Mouse (Mus musculus): ENCODE results near the gene Cic. TPM values are rescaled to one million over a fixed set of nuclear protein-coding genes. Genes with fewer than 3 reads are reported as not detected.

Gene Cic
- polyA plus RNA-seq, 1 experiment from 2014 or later, result 44.2 TPM

GRCm38 (mm10) chr7:25233061-25233460 is 34.4 kb upstream of the Cic start:
- ATAC-seq, result no peak
- 92% methylated on average over 2 of the region's 2 CpGs for WGBS

GRCm38 (mm10) chr7:25235526-25235925 is 32.0 kb upstream of the Cic start:
- ATAC-seq, result no peak
- no peak overlapping the region; the same call in 1 of the 2 replicates for H3K4me3 ChIP-seq (replicated peaks)
- no peaks in the 10 kb centered on the region for H3K27me3 ChIP-seq
- H3K36me3 ChIP-seq, result peaks cover 47% of the 10 kb centered on the region
- no peaks in the 10 kb centered on the region for H3K9me3 ChIP-seq
- no peak overlapping the region for H3K27ac ChIP-seq
- 0 out of 2 replicates have a peak overlapping the region, but pooled peaks have one; percentile 80 for H3K4me2 ChIP-seq (replicated peaks)
- H3K4me1 ChIP-seq (replicated peaks), result peaks cover 41% of the 10 kb centered on the region
- H3K9ac ChIP-seq (replicated peaks), result peak overlapping the region; percentile 99
- 92% methylated on average over 5 of the region's 5 CpGs for WGBS

More at GRCm38 (mm10) chr7:25233061-25233460, 34.4 kb upstream of the Cic start:
- peaks cover 27% of the 10 kb centered on the region for H3K4me1 ChIP-seq (replicated peaks)
- no peaks in the 10 kb centered on the region for H3K27me3 ChIP-seq
- H3K9ac ChIP-seq (replicated peaks), result 0 out of 2 replicates have a peak overlapping the region, but pooled peaks have one; percentile 25
- H3K36me3 ChIP-seq, result peaks cover 71% of the 10 kb centered on the region
- no peak overlapping the region for H3K4me2 ChIP-seq (replicated peaks)
- no peak overlapping the region for H3K4me3 ChIP-seq (replicated peaks)
- H3K9me3 ChIP-seq, result no peaks in the 10 kb centered on the region
- H3K27ac ChIP-seq, result no peak overlapping the region

- H3K27me3 ChIP-seq, result no peaks in the 10 kb centered on the region
- peak within 1 kb of the TSS; percentile 94 for H3K4me3 ChIP-seq (replicated peaks)
- ATAC-seq, result peak; percentile 87
- under 1% methylated on average over 65 of the region's 76 CpGs for WGBS
- H3K4me2 ChIP-seq (replicated peaks), result peak within 1 kb of the TSS; percentile 80
- peaks cover 41% of the 10 kb centered on the region for H3K4me1 ChIP-seq (replicated peaks)
- peak within 1 kb of the TSS; percentile 99 for H3K9ac ChIP-seq (replicated peaks)
- no peaks in the 10 kb centered on the region for H3K9me3 ChIP-seq
- peak within 1 kb of the TSS; percentile 85 for H3K27ac ChIP-seq
- H3K36me3 ChIP-seq, result peaks cover 28% of the 10 kb centered on the region
Measured at GRCm38 (mm10) chr7:25237249-25238014, 30.1 kb upstream of the Cic start, which contains the start of gene Gsk3a. Gene Gsk3a (minus strand): TSS chr7:25237851.

- peaks cover 41% of the 10 kb centered on the region for H3K4me1 ChIP-seq (replicated peaks)
- peak overlapping the region; percentile 85 for H3K27ac ChIP-seq
- H3K27me3 ChIP-seq, result no peaks in the 10 kb centered on the region
- H3K9me3 ChIP-seq, result no peaks in the 10 kb centered on the region
- WGBS, result under 1% methylated on average over 23 of the region's 23 CpGs
- H3K4me2 ChIP-seq (replicated peaks), result peak overlapping the region; percentile 80
- H3K4me3 ChIP-seq (replicated peaks), result peak overlapping the region; percentile 94
- H3K9ac ChIP-seq (replicated peaks), result no peak overlapping the region
- ATAC-seq, result peak; percentile 95
- H3K36me3 ChIP-seq, result peaks cover 24% of the 10 kb centered on the region
Measured at GRCm38 (mm10) chr7:25238015-25238706, 29.3 kb upstream of the Cic start.

GRCm38 (mm10) chr7:25238829-25239623 is 28.5 kb upstream of the Cic start:
- H3K9ac ChIP-seq (replicated peaks), result 0 out of 2 replicates have a peak overlapping the region, but pooled peaks have one; percentile 1
- peak overlapping the region; percentile 94 for H3K4me3 ChIP-seq (replicated peaks)
- H3K9me3 ChIP-seq, result no peaks in the 10 kb centered on the region
- peak overlapping the region; percentile 80 for H3K4me2 ChIP-seq (replicated peaks)
- peaks cover 41% of the 10 kb centered on the region for H3K4me1 ChIP-seq (replicated peaks)
- peak; percentile 57 for ATAC-seq
- no peaks in the 10 kb centered on the region for H3K27me3 ChIP-seq
- H3K27ac ChIP-seq, result peak overlapping the region; percentile 85
- peaks cover 15% of the 10 kb centered on the region for H3K36me3 ChIP-seq
- WGBS, result 3% methylated on average over 30 of the region's 30 CpGs

GRCm38 (mm10) chr7:25240631-25241030 is 26.9 kb upstream of the Cic start:
- Histone ChIP-seq H3K9me3 (no peaks in the 10 kb centered on the region), H3K4me1 (replicated peaks) (peaks cover 28% of the 10 kb centered on the region), H3K9ac (replicated peaks) (no peak overlapping the region), H3K4me3 (replicated peaks) (no peak overlapping the region), H3K36me3 (0 out of 2 replicates have a peak, but pooled peaks cover 13% of the 10 kb centered on the region), H3K27ac (no peak overlapping the region), H3K4me2 (replicated peaks) (no peak overlapping the region), H3K27me3 (no peaks in the 10 kb centered on the region)
- ATAC-seq, result no peak
- WGBS, result 60% methylated on average over 7 of the region's 7 CpGs

- no peak for ATAC-seq
- H3K27me3 ChIP-seq, result no peaks in the 10 kb centered on the region
- H3K27ac ChIP-seq, result no peak overlapping the region
- H3K4me3 ChIP-seq (replicated peaks), result no peak overlapping the region
- H3K4me2 ChIP-seq (replicated peaks), result no peak overlapping the region
- no peaks in the 10 kb centered on the region for H3K9me3 ChIP-seq
- no peak overlapping the region for H3K9ac ChIP-seq (replicated peaks)
- WGBS, result 33% methylated on average over 2 of the region's 2 CpGs
- H3K4me1 ChIP-seq (replicated peaks), result peaks cover 26% of the 10 kb centered on the region
- H3K36me3 ChIP-seq, result 0 out of 2 replicates have a peak, but pooled peaks cover 11% of the 10 kb centered on the region
Measured at GRCm38 (mm10) chr7:25241062-25241461, 26.4 kb upstream of the Cic start.

GRCm38 (mm10) chr7:25243361-25243760 is 24.1 kb upstream of the Cic start:
- Histone ChIP-seq H3K4me3 (replicated peaks) (no peak overlapping the region), H3K27ac (no peak overlapping the region), H3K27me3 (no peaks in the 10 kb centered on the region), H3K9ac (replicated peaks) (no peak overlapping the region), H3K36me3 (0 out of 2 replicates have a peak, but pooled peaks cover 11% of the 10 kb centered on the region), H3K4me1 (replicated peaks) (peaks cover 40% of the 10 kb centered on the region), H3K9me3 (no peaks in the 10 kb centered on the region), H3K4me2 (replicated peaks) (no peak overlapping the region)
- ATAC-seq, result no peak
- 95% methylated on average over 4 of the region's 4 CpGs for WGBS

- ATAC-seq, result no peak
- 0 out of 2 replicates have a peak, but pooled peaks cover 11% of the 10 kb centered on the region for H3K36me3 ChIP-seq
- no peak overlapping the region for H3K4me3 ChIP-seq (replicated peaks)
- H3K4me1 ChIP-seq (replicated peaks), result peaks cover 38% of the 10 kb centered on the region
- H3K27ac ChIP-seq, result no peak overlapping the region
- no peak overlapping the region for H3K4me2 ChIP-seq (replicated peaks)
- no peaks in the 10 kb centered on the region for H3K9me3 ChIP-seq
- 91% methylated on average over 29 of the region's 30 CpGs for WGBS
- no peak overlapping the region for H3K9ac ChIP-seq (replicated peaks)
- H3K27me3 ChIP-seq, result no peaks in the 10 kb centered on the region
Measured at GRCm38 (mm10) chr7:25244562-25245369, 22.7 kb upstream of the Cic start.

GRCm38 (mm10) chr7:25246079-25246758 is 21.3 kb upstream of the Cic start:
- 77% methylated on average over 20 of the region's 20 CpGs for WGBS
- Histone ChIP-seq H3K4me1 (replicated peaks) (peaks cover 40% of the 10 kb centered on the region), H3K36me3 (0 out of 2 replicates have a peak, but pooled peaks cover 11% of the 10 kb centered on the region), H3K9me3 (no peaks in the 10 kb centered on the region), H3K4me2 (replicated peaks) (peak overlapping the region; percentile 99), H3K4me3 (replicated peaks) (0 out of 2 replicates have a peak overlapping the region, but pooled peaks have one; percentile 79), H3K9ac (replicated peaks) (no peak overlapping the region; the same call in 1 of the 2 replicates), H3K27me3 (no peaks in the 10 kb centered on the region), H3K27ac (peak overlapping the region; percentile 88)
- ATAC-seq, result no peak
